Mouse (Mus musculus): ENCODE measurements around the gene Gpr55. TPM values are rescaled to one million over a fixed set of nuclear protein-coding genes. Genes with fewer than 3 reads are reported as not detected.

The Gpr55 gene
- 0.21 TPM in 2 replicates for polyA plus RNA-seq (2015; fragmentation: Nextera tagmentation; extraction: Ambion mirVana)

DNA sequence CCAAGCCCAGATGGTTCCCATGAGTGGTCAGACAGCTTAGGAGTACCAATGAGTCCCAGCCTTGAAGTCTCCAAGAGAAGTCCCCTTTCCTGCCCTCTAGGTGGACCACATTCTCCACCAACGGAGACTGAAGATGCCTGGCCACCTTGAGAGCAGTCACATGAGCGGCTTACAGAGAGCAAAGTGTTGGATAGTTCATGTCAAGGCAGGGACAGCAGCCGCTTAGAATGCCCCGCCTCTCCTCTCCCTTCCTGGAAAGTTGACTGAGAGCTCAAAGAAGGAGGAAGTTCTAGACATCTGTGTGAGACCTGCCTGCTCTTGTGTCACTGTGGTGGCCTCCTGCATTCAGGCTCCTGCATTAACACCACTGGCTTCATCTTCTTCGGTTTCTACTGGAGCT lies at the start of gene Gpr55:
Gene Gpr55 (minus strand): TSS at position 135 of the 400 bp plus-strand sequence.
- no peak for ATAC-seq
- WGBS = 86% methylated on average over 5 of the region's 5 CpGs
- H3K36me3 ChIP-seq (ENCODE audit: control insufficient read depth, insufficient read depth, low read length) = no peaks in the 10 kb centered on the region
- no peak within 1 kb of the TSS for H3K9ac ChIP-seq (ENCODE audit: low read depth, low read length)
- H3K27me3 ChIP-seq (replicated peaks; ENCODE audit: control insufficient read depth, insufficient read depth, low read length) = no peaks in the 10 kb centered on the region
- no peak within 1 kb of the TSS for H3K27ac ChIP-seq (ENCODE audit: low read depth, low read length)
- H3K4me1 ChIP-seq (ENCODE audit: control insufficient read depth, insufficient read depth, low read depth, low read length) = 0 out of 2 replicates have a peak, but pooled peaks cover 2% of the 10 kb centered on the region
- H3K9me3 ChIP-seq (ENCODE audit: control insufficient read depth, low read length) = no peaks in the 10 kb centered on the region
- no peak within 1 kb of the TSS for H3K4me2 ChIP-seq (ENCODE audit: low read length)
- no peak within 1 kb of the TSS for H3K4me3 ChIP-seq (ENCODE audit: low read length)

GRCm38 (mm10) chr1:86007778-86008177 lies 47.0 kb upstream of the Gpr55 start:
- H3K27me3 ChIP-seq (replicated peaks; ENCODE audit: control insufficient read depth, insufficient read depth, low read length) = no peaks in the 10 kb centered on the region
- no peak overlapping the region for H3K9ac ChIP-seq (ENCODE audit: low read depth, low read length)
- no peaks in the 10 kb centered on the region for H3K4me1 ChIP-seq (ENCODE audit: control insufficient read depth, insufficient read depth, low read depth, low read length)
- H3K27ac ChIP-seq (ENCODE audit: low read depth, low read length) = no peak overlapping the region
- H3K9me3 ChIP-seq (ENCODE audit: control insufficient read depth, low read length) = no peaks in the 10 kb centered on the region
- H3K4me2 ChIP-seq (ENCODE audit: low read length) = no peak overlapping the region
- 0% methylated on average over 7 of the region's 7 CpGs for WGBS
- H3K4me3 ChIP-seq (ENCODE audit: low read length) = no peak overlapping the region
- H3K36me3 ChIP-seq (ENCODE audit: control insufficient read depth, insufficient read depth, low read length) = no peaks in the 10 kb centered on the region
- peak; percentile 85 for ATAC-seq

GRCm38 (mm10) chr1:86006040-86006439 lies 45.2 kb upstream of the Gpr55 start:
- Histone ChIP-seq H3K4me2 (ENCODE audit: low read length) (no peak overlapping the region), H3K27ac (ENCODE audit: low read depth, low read length) (no peak overlapping the region), H3K36me3 (ENCODE audit: control insufficient read depth, insufficient read depth, low read length) (no peaks in the 10 kb centered on the region), H3K27me3 (replicated peaks; ENCODE audit: control insufficient read depth, insufficient read depth, low read length) (no peaks in the 10 kb centered on the region), H3K4me3 (ENCODE audit: low read length) (no peak overlapping the region), H3K9me3 (ENCODE audit: control insufficient read depth, low read length) (no peaks in the 10 kb centered on the region), H3K4me1 (ENCODE audit: control insufficient read depth, insufficient read depth, low read depth, low read length) (no peaks in the 10 kb centered on the region), H3K9ac (ENCODE audit: low read depth, low read length) (no peak overlapping the region)
- no peak for ATAC-seq
- 91% methylated on average over 6 of the region's 6 CpGs for WGBS

DNA sequence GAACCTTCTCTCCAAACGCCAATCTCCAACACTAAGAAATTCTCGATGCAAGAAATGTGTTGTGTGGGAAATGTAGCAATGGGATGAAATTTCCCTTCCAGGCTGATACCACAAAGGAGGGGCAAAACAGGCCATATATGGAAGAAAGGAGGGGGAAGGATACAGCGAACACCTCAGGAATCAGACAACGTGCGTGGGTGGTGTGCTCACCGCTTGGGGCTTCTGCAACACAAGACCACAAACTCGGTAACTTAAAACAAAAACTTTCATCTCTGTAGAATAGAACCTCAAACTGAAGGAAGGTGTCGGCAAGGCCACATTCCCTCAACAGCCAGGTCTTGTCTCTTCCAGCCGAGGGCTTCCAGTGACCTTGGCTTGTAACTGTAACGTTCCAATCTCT lies 44.7 kb upstream of the Gpr55 start:
- no peak overlapping the region for H3K4me3 ChIP-seq (ENCODE audit: low read length)
- no peaks in the 10 kb centered on the region for H3K4me1 ChIP-seq (ENCODE audit: control insufficient read depth, insufficient read depth, low read depth, low read length)
- H3K9ac ChIP-seq (ENCODE audit: low read depth, low read length) = no peak overlapping the region
- no peak overlapping the region for H3K4me2 ChIP-seq (ENCODE audit: low read length)
- H3K36me3 ChIP-seq (ENCODE audit: control insufficient read depth, insufficient read depth, low read length) = no peaks in the 10 kb centered on the region
- no peak overlapping the region for H3K27ac ChIP-seq (ENCODE audit: low read depth, low read length)
- H3K9me3 ChIP-seq (ENCODE audit: control insufficient read depth, low read length) = no peaks in the 10 kb centered on the region
- no peak for ATAC-seq
- 94% methylated on average over 10 of the region's 10 CpGs for WGBS
- no peaks in the 10 kb centered on the region for H3K27me3 ChIP-seq (replicated peaks; ENCODE audit: control insufficient read depth, insufficient read depth, low read length)

- H3K9ac ChIP-seq (ENCODE audit: low read depth, low read length) = no peak overlapping the region
- no peak for ATAC-seq
- H3K27me3 ChIP-seq (replicated peaks; ENCODE audit: control insufficient read depth, insufficient read depth, low read length) = no peaks in the 10 kb centered on the region
- WGBS = 85% methylated on average over 18 of the region's 18 CpGs
- no peak overlapping the region for H3K27ac ChIP-seq (ENCODE audit: low read depth, low read length)
- H3K4me2 ChIP-seq (ENCODE audit: low read length) = no peak overlapping the region
- no peaks in the 10 kb centered on the region; the same call in 1 of the 2 replicates for H3K9me3 ChIP-seq (ENCODE audit: control insufficient read depth, low read length)
- no peaks in the 10 kb centered on the region for H3K4me1 ChIP-seq (ENCODE audit: control insufficient read depth, insufficient read depth, low read depth, low read length)
- H3K36me3 ChIP-seq (ENCODE audit: control insufficient read depth, insufficient read depth, low read length) = no peaks in the 10 kb centered on the region
- no peak overlapping the region for H3K4me3 ChIP-seq (ENCODE audit: low read length)
These were observed 39.2 kb upstream of the Gpr55 start for GRCm38 (mm10) chr1:85999853-86000570.

DNA sequence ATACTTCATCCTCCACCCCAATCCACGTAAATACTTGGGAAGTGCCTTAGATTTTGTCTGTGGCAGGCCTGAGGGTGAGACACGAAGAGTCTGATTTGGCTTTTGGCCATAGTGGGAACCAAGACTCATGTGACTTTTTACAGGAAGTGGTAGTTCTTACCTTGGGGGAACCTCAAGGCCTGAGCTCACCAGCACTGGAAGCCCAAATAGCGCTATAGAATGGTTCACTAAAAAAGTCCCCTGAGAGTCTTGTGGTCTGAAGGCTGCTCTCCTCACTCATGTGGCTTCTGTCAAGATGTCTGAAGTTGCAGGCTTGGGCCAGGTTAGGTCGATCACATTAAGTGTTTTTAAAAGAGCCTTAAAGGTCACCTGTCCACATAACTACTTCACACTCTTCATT lies 37.2 kb upstream of the Gpr55 start:
- Histone ChIP-seq H3K9me3 (ENCODE audit: control insufficient read depth, low read length) (no peaks in the 10 kb centered on the region; the same call in 1 of the 2 replicates), H3K4me2 (ENCODE audit: low read length) (no peak overlapping the region), H3K4me1 (ENCODE audit: control insufficient read depth, insufficient read depth, low read depth, low read length) (no peaks in the 10 kb centered on the region), H3K4me3 (ENCODE audit: low read length) (no peak overlapping the region), H3K36me3 (ENCODE audit: control insufficient read depth, insufficient read depth, low read length) (no peaks in the 10 kb centered on the region), H3K9ac (ENCODE audit: low read depth, low read length) (no peak overlapping the region), H3K27me3 (replicated peaks; ENCODE audit: control insufficient read depth, insufficient read depth, low read length) (no peaks in the 10 kb centered on the region), H3K27ac (ENCODE audit: low read depth, low read length) (no peak overlapping the region)
- 90% methylated on average over 4 of the region's 4 CpGs for WGBS
- ATAC-seq = no peak

DNA sequence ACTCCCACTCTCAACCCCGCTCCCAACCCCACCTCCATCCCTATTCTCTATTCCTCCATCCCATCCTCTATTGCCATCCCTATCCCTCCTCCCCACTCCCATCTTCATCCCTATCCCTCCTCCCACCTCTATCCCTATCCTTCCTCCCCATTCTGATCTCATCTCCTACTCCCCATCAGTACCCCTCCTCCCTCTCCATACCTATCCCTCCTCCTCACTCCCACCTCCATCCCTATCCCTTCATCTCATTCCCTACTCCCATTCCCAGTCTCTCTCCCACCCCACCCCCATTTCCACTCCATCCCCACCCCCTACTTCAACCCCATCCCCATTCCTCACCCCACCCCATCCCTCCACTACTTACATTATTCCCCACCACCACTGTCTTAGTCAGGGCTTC lies 36.4 kb upstream of the Gpr55 start:
- Histone ChIP-seq H3K9me3 (ENCODE audit: control insufficient read depth, low read length) (no peaks in the 10 kb centered on the region; the same call in 1 of the 2 replicates), H3K9ac (ENCODE audit: low read depth, low read length) (no peak overlapping the region), H3K4me2 (ENCODE audit: low read length) (no peak overlapping the region), H3K4me3 (ENCODE audit: low read length) (no peak overlapping the region), H3K4me1 (ENCODE audit: control insufficient read depth, insufficient read depth, low read depth, low read length) (no peaks in the 10 kb centered on the region), H3K27me3 (replicated peaks; ENCODE audit: control insufficient read depth, insufficient read depth, low read length) (no peaks in the 10 kb centered on the region), H3K36me3 (ENCODE audit: control insufficient read depth, insufficient read depth, low read length) (no peaks in the 10 kb centered on the region), H3K27ac (ENCODE audit: low read depth, low read length) (no peak overlapping the region)
- no peak for ATAC-seq
- WGBS = 100% methylated on average over 1 of the region's 1 CpGs

DNA sequence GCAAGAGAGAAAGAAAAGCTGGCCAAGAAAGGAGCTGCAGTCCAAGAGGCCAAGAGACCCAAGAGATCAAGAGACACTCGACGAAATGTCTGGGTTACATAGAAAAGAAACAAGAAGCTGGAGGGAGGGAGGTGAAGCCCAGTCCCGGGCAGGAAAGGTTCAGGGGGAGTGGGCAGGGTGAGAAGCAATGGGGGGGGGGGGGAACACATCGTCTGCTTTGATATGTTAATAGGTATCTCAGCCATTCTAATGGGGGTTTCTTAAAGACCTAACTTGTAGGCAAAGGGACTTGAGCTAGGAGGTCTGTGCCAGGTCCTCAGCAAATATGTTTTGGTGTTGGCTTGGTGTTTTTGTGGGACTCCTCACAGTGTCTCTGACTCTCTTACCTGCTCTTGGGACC lies 32.7 kb upstream of the Gpr55 start:
- Histone ChIP-seq H3K36me3 (ENCODE audit: control insufficient read depth, insufficient read depth, low read length) (no peaks in the 10 kb centered on the region), H3K27me3 (replicated peaks; ENCODE audit: control insufficient read depth, insufficient read depth, low read length) (no peaks in the 10 kb centered on the region), H3K4me3 (ENCODE audit: low read length) (no peak overlapping the region), H3K4me2 (ENCODE audit: low read length) (no peak overlapping the region), H3K27ac (ENCODE audit: low read depth, low read length) (no peak overlapping the region), H3K9me3 (ENCODE audit: control insufficient read depth, low read length) (no peaks in the 10 kb centered on the region; the same call in 1 of the 2 replicates), H3K4me1 (ENCODE audit: control insufficient read depth, insufficient read depth, low read depth, low read length) (no peaks in the 10 kb centered on the region), H3K9ac (ENCODE audit: low read depth, low read length) (no peak overlapping the region)
- no peak for ATAC-seq
- WGBS = 66% methylated on average over 4 of the region's 4 CpGs

- no peak for ATAC-seq
- Histone ChIP-seq H3K27me3 (replicated peaks; ENCODE audit: control insufficient read depth, insufficient read depth, low read length) (no peaks in the 10 kb centered on the region), H3K4me1 (ENCODE audit: control insufficient read depth, insufficient read depth, low read depth, low read length) (no peaks in the 10 kb centered on the region), H3K9ac (ENCODE audit: low read depth, low read length) (no peak overlapping the region), H3K9me3 (ENCODE audit: control insufficient read depth, low read length) (no peaks in the 10 kb centered on the region; the same call in 1 of the 2 replicates), H3K36me3 (ENCODE audit: control insufficient read depth, insufficient read depth, low read length) (no peaks in the 10 kb centered on the region), H3K4me2 (ENCODE audit: low read length) (no peak overlapping the region), H3K27ac (ENCODE audit: low read depth, low read length) (no peak overlapping the region), H3K4me3 (ENCODE audit: low read length) (no peak overlapping the region)
- WGBS = 81% methylated on average over 9 of the region's 9 CpGs
These were observed 31.4 kb upstream of the Gpr55 start for GRCm38 (mm10) chr1:85992175-85992574.
